Mouse (Mus musculus): ENCODE measurements around the gene Zfp941.

Gene Zfp941

DNA sequence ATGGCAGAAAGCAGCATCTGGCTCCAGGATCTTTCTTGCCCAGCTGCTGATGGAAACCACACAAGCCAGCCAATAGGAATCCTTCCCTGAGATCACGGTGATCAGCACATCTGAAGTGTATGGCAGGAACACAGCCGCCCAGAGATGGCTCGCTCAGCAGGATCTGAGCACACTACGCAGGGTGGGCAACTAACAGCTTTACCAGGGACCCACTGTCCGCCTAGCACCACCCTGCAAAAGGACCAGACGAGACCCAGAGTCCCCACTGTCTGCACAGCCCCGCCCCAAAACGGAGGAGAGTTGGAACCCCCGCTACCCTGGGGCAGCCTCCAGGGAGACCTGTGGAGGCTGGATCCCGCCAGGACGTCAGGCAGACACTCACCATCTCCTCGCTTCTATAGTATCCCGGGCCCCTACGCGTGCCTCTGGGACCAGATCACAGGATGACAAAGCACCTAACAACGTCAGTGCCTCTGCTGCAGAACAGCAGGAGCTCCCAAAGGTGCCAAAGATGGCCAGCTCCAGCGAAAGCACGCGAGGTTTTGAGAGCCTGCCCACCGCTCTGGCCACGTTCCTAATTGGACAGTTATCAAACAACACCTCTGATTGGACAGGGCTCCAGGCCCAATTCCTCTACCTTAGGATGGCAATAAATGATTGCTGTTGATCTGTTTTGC is at the start of gene Zfp941:
Zfp941 (minus strand) TSS at position 526 of the 677 bp plus-strand sequence.
- DNase-seq (ENCODE audit: low read depth) = no peak

DNA sequence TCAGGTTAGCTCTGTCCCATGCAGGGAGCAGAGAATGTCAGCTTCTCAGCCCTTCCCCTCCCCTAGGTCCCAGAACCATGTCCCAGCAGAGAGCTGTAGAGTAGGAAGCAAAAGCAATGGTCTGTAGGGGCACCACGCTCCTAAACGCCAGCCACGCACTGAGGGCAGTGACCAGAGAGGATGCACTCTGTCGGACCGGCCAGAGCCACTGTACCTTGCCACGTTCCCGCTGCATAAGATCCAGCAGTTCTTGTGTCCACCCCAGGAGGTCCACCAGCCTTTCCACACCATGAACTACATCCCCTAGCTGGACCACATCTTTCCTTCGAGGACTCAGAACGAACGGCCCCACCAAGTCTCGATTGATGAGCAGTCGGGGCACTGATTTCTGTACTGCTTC is 42.8 kb upstream of the Zfp941 start:
- no peak for DNase-seq (ENCODE audit: low read depth)

DNA sequence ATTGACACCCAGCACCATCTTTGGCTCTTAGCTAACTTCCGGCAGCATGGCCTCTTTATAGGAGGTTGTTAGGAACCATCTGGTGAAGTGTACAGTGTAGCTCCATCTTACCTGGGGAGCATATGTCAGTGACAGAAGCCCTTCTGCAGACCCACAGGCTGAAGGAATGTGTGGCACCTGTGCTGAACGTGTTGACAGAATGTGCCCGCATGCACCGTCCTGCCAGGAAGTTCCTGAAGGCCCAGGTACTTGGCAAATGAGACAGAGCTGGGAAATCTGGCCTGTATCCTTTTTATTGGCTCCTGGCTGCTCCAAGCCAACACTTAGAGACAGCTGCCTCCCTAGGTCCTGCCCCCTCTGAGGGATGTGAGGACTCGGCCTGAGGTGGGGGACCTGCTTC is 38.8 kb upstream of the Zfp941 start:
- no peak for DNase-seq (ENCODE audit: low read depth)

DNA sequence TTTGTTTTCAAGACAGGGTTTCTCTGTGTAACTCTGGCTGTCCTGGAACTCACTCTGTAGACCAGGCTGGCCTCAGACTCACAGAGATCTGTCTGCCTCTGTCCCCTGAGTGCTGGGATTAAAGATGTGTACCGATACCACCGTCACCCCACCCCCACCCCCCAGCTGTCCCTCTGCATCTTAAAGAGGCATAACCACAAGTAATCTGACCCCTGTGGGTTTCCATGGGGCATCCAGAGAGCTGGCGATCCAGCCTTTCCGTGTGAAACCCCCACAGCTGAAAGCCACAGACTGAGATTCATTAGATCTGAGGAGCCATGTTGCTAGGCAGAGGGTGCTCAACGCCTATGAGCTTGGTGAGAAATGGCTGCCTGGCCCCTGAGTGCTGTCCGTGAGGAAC is 38.0 kb upstream of the Zfp941 start:
- DNase-seq (ENCODE audit: low read depth) = no peak

DNA sequence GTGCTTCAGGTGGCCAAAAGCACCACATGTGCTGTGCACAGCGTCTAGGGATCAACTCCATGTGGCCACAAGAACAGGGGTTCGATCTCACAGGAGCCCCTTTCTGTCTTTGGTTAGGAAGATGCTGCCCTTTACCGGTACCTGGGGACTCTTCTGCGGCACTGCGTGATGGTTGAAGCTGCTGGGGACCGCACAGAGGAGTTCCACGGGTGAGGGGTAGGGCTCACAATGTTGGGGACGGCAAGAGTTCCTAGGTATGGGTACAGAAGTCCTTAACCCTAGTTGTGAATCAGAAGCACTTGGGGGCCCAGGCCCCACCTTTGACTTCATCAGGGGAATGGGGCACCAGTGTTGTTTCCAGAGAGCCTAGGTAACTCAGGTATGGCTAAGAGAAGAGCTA is 36.8 kb upstream of the Zfp941 start:
- no peak for DNase-seq (ENCODE audit: low read depth)

DNA sequence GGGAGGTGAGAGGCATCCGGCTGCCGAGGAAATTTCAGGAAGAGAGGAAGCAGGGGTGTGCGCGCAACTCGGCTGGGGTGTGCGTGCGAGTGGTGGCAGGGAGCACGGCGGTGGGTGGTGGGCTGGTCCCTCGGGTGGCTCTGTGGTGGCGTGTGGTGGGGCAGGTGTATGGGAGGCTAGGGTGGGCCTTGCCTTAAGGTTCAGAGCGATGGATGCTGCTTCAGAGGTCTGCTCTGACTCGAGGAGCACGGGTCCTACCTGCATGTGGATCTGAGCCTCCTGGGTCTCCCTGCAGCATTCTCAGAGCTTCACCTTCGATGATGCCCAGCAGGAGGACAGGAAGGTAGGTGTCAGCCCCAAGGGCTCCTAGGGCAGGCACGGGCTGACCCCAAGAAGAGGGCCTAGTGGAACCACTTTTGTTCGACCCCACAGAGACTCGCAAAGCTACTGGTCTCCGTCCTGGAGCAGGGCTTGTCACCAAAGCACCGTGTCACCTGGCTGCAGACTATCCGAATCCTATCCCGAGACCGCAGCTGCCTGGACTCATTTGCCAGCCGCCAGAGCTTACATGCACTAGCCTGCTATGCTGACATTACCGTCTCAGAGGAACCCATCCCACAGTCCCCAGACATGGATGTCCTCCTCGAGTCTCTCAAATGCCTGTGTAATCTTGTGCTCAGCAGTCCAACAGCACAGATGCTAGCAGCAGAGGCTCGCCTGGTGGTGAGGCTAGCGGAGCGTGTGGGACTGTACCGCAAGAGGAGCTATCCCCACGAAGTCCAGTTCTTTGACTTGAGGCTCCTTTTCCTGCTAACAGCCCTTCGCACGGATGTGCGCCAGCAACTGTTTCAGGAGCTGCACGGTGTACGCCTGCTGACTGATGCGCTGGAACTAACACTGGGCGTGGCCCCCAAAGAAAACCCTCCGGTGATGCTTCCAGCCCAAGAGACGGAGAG is 35.9 kb upstream of the Zfp941 start, which contains the start of gene Bet1l:
Bet1l (minus strand) TSS at position 28 of the 956 bp plus-strand sequence.
- no peak for DNase-seq (ENCODE audit: low read depth)

DNA sequence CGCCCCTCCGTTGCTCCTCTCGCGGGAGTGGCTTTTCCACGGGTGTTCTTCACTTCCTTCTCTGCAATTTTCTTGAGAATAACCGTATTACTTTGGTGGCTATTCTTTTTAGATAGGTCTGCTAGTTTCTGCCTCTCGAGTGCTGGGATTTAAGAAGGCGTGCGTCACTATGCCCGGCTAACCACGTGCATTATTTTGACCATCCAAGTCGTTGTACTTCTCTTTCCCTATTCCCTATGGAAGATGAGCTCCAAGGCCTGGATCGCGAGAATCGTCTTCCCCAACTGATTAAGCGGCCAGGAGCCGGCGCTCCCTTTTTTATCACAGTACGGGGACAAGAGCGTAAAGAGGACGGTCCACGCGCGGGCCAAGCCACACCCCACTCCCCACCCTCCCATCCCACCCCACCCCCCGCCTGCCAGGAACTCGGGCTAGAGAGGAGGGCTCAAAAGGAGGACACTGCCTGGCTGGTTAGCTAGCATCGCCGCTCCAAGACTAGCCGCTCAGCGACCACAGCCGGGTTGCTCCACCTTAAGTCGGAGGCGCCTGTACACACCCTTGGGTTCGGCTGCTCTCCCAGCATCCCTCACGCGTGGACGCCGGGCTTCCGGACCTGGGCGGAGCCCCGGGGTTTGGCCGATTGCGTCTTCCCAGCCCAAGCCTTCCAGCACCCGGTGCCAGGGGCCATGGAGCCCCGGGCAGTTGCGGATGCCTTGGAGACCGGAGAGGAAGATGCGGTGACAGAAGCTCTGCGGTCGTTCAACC is 35.0 kb upstream of the Zfp941 start, which contains the start of gene Ric8a:
Ric8a (plus strand) TSS at position 173 of the 765 bp plus-strand sequence.
- DNase-seq (ENCODE audit: low read depth) = peak; percentile 54

DNA sequence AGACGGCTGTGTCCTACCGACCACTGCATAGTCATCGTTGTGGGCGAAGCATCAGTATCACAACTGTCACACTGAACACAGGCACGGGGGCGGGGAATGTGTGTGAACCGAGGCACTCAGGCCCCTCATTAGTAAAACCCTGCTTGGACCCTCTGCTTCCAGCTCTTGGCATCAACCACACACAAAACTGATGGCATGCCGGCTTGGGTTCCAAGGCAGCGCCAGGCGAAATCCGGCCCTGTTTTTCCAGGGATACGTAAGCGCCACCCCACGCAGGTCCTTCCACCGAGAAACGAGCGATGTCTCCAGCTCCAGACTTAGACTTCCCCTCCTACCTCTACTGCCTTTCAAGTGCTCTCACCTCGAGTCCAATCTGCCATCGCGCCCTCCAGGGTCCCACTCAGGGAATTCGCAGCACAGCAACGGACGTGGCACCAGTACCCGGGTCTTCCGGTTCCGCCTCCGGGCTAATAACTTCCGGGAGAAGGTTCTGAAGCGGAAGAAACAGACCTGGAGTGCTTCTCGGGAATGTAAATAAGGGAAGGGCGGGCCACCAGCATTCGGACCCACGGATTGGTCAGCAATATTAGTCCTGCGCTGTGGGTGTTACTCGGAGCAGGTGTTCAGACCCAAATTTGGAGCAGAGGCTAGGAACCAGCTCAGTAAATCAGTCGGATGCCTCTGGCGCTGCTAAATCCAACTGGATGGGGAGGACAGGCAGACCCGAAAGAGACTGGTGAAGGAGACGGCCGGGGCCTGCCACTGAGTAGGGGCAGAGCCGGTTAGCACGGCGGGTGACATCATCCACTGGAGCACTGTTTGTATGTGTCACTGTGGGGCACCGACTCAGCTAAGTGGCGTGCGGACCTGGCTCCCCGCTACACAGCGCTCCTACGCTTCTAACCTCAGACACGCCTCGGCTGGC is 34.1 kb upstream of the Zfp941 start, which contains the start of gene Gm45785:
Gm45785 (minus strand) TSS at position 472 of the 925 bp plus-strand sequence.
- peak; percentile 87 for DNase-seq (ENCODE audit: low read depth)

DNA sequence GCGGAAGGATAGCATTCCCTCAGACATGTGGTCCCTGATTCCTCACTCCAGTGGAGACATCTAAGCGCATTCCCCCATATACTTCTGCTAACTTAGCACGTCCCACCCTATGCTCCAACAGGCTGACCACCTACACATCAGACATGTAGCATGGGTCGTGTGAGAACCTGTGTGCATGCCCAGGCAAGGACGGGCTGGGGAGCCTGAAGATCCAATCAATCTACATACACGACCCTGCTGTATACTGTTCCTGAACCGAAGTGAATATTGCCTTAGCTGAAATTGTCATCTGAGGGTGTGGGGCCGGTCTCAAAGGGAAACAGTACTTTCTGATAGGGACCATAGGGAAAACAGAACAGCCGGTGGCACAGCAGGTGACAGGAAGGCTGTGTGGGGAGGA is 33.2 kb upstream of the Zfp941 start:
- DNase-seq (ENCODE audit: low read depth) = no peak

DNA sequence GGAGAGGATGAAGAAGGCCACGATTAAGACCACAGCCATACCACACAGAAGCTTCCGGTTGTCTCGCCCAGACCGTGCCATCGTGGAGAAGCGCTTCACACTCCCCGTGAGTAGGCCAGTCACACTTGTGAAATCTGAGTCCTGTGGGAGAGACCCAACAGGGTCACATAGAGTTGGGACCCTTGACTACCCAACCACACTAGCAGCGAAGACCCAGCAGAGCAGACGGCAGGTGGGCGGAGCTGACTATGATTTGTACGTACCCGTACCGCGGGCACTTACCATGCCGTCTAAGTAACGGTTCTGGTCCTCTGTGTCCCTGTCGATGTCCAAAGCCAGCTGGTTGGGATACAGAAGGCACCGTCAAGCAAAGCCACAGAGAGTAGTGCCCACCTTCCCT is 32.5 kb upstream of the Zfp941 start:
- DNase-seq (ENCODE audit: low read depth) = no peak

DNA sequence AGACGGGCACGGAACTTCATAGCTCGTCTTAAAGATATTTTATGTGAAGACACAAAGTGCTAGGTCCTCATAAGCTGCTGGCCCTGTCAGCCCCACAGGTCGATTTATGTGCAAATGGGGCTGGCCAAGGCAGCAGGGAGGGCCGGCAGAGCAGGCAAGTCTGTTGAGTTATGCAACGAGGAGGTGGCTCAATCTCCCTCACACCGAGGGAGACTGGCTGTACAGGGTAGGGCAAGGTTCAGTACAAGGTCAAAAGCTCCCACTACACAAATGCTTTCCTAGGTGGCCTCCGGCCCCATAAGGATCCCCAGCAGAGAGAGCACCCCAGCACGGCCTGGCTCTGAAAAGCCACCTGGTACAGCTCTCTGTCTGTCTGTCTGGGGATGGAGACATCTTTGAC is 31.4 kb upstream of the Zfp941 start:
- no peak for DNase-seq (ENCODE audit: low read depth)

DNA sequence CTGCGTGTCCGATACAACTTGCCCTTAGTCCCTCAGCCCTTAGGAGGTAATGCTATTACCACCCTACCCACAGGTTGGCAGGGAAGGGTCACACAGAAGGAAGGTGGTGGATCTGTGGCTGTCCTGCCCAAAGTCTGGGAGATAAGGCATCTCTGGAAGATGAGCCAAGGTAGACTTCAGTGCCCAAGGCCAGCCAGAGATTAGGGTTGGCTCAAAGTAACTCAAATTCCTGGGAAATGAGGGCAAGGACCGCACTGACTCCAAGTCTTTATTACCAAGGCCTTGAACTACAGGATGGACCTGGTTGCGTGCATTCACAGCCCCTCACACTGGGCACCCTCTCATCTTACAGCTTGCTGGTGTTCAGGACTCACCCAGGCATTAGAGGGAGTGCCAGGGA is 29.9 kb upstream of the Zfp941 start:
- DNase-seq (ENCODE audit: low read depth) = no peak

DNA sequence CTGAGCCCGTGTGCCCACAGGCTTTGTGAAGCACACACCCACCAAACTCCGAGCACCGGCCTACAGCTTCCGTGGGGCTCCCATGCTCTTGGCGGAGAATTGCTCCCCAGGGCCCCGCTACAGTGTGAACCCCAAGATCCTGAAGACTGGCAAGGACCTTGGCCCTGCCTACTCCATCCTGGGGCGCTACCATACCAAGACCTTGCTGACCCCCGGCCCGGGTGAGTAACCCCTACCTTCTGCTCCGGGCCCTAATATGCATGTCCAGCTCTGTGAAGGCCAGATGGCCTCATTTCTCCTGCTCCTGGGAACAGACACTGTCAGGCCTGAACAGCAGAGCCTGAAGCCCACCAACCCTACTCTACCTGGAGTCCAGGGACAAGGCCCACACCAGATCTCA is 26.6 kb upstream of the Zfp941 start:
- DNase-seq (ENCODE audit: low read depth) = no peak

DNA sequence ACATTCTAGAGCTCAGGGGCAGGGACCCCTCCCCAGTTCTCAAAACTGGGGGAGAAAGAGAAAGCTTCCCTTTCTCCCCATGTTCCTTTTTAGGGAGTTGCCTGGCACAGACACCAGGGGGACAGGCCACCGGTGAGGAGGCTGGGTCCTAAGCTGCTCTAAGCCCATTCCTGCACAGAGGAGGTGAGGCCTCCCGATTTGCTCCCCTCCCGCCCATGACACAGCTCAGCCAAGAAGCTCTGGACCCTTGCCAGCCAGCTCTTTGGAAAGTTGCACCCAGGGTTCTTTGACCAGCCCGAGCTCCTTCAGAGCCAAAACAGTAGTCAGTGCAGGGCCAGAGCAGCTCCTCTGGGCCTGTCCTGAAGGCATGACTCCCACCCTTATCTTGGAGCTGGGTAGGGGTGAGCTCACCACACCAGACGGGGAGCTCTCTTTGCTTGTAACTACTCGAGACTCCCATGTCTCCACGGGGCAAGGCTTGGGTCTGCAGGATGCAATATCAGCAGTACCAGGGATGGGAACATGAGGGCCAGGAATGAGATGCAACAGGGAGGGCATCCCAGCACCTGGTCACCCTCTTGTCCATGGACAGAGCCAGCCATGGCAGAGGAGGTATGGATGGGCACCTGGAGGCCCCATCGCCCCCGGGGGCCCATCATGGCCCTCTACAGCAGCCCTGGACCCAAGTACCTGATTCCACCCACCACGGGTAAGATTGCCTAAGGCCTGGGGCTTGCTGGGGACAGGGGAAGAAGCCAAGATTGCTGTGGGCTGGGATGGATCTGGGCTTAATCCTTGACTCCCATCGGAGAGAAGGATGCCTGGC is 26.0 kb upstream of the Zfp941 start, which contains the start of gene Odf3:
Odf3 (plus strand) TSS at position 51 of the 826 bp plus-strand sequence.
- no peak for DNase-seq (ENCODE audit: low read depth)

DNA sequence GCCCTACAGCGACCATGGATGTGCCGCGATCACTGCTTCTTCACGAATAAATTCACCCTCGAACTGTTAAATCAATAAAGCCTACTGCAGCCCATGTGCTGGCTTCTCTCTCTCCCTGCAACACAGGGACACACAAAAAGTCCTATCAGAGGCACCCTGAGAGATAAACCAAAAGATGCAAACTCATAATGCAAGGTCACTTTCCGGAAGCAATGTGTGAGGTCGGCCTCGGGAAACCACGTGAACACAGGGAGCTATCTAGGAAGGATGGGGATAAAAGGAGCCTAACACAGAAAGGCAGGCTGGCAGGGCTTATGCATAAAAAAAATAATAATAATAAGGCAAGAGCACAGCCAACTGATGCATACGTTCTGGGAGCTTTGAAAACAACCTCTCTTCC is 24.7 kb upstream of the Zfp941 start:
- no peak for DNase-seq (ENCODE audit: low read depth)

DNA sequence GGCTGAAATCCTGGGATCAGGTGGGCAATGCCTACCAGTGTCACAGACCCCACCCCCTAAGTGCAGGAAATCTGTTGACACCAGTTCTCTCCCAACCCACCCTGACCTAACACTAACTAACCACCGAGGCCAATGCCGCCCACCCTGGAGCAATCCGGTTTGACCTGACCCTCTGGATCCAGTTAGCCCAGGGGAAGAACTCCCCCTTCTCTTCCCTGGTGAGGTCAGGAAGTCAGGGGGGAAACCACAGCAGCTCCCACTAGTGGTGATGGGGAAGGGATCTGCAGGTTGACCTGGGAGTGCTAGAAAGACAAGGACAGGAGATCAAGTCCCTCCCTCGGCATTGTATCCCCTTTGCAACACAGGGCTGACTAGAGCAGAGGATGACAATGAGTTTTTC is 23.7 kb upstream of the Zfp941 start:
- DNase-seq (ENCODE audit: low read depth) = no peak

DNA sequence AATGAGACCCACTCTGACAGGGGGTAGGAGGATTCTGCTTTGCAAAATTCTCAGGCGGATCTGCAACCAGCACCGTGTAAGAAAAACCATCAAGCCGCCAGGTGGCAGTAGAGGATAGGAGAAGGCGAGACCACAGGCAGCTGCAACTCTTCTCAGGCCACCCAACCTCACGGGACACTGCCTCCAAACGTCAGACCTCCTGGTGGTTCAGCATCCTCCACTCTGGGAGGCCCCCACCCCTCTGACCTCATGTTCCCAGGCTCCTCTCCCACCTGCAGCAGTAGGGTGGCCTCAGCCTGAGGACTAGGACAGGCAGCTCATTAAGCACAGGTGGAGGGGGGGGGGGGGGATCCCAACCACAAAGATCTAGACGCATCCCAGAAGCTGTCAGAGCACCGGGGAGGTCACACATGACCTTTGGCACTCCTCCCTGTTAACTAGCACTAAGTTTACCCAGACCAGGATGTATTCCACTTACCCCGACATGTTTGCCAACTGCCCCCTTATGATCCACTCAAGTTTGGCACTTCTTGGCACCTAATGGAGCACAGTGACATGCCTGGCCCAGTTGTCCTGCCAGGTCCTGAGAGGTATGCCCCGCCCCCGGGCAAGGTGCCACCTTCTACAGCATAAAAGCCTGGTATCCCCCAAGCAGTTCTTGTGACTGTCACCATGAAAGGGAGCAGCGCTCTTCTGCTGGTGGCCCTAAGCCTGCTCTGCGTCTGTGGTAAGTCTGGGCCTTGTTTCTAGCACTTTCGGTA is 23.1 kb upstream of the Zfp941 start, which contains the start of gene Scgb1c1:
Scgb1c1 (plus strand) TSS at position 643 of the 761 bp plus-strand sequence.
- no peak for DNase-seq (ENCODE audit: low read depth)

DNA sequence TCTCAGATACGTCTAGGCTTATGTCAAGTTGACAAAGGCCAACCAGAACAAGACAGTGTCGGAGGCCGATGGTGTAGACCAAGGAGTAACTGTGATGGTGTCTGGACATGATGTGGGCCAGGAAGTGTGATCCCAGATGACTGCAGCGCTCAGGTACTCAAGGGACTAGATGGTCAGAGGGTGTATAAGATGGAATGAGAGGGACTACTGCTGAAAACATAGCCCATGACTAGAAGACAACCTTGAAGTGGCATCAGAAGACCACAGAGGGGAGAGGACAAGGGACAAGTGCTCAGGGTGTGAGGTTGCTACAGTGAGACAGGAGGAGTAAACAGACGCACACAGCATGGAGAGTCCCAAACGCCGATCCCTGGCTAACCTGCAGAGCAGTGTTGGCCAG is 21.8 kb upstream of the Zfp941 start:
- no peak for DNase-seq (ENCODE audit: low read depth)
